Mouse (Mus musculus): ENCODE measurements around the gene Ankrd44. TPM values are rescaled to one million over a fixed set of nuclear protein-coding genes. Genes with fewer than 3 reads are reported as not detected.

The Ankrd44 gene
- total and polyA plus RNA-seq, 3 experiments, result 0.10 to 2.6 (median 1.5) TPM

GRCm38 (mm10) chr1:54924309-54924685 is 1.9 kb downstream of the Ankrd44 start:
- no peaks in the 10 kb centered on the region for H3K36me3 ChIP-seq (replicated peaks)
- H3K4me3 ChIP-seq (ENCODE audit: low read depth, low read length), result no peak overlapping the region
- H3K27me3 ChIP-seq (ENCODE audit: insufficient read depth, low read length), result peaks cover 16% of the 10 kb centered on the region
- peaks cover 2% of the 10 kb centered on the region; the same call in 1 of the 2 replicates for H3K4me1 ChIP-seq (ENCODE audit: insufficient read depth, low read depth, low read length)
- H3K9me3 ChIP-seq (replicated peaks), result peaks cover 9% of the 10 kb centered on the region
- DNase-seq (ENCODE audit: low spot score) (no peak), ATAC-seq (ENCODE audit: extremely low read depth, insufficient number of reproducible peaks, low FRiP score, poor library complexity, severe bottlenecking) (no peak)
- no peak for TF ChIP-seq TAL1 (conservative IDR thresholded peaks at IDR 0.05; ENCODE audit: low read depth, low read length)
- no peak for TF ChIP-seq GATA1 (IDR thresholded peaks at IDR 0.05; ENCODE audit: borderline replicate concordance, low read length)
- no peak for TF ChIP-seq GATA2 (IDR thresholded peaks at IDR 0.05; ENCODE audit: borderline replicate concordance, low read depth, low read length)
- no peak for TF ChIP-seq POLR2AphosphoS5 (IDR thresholded peaks at IDR 0.05; ENCODE audit: insufficient replicate concordance, low read depth, low read length)
- TF ChIP-seq CTCF (IDR thresholded peaks at IDR 0.05; ENCODE audit: low read depth, low read length), result no peak

- no peak overlapping the region for H3K4me3 ChIP-seq (ENCODE audit: low read depth, low read length)
- DNase-seq (ENCODE audit: low spot score) (no peak), ATAC-seq (ENCODE audit: extremely low read depth, insufficient number of reproducible peaks, low FRiP score, poor library complexity, severe bottlenecking) (no peak)
- H3K4me1 ChIP-seq (ENCODE audit: insufficient read depth, low read depth, low read length), result peaks cover 2% of the 10 kb centered on the region; the same call in 1 of the 2 replicates
- peaks cover 9% of the 10 kb centered on the region for H3K9me3 ChIP-seq (replicated peaks)
- H3K36me3 ChIP-seq (replicated peaks), result no peaks in the 10 kb centered on the region
- TF ChIP-seq GATA1 (IDR thresholded peaks at IDR 0.05; ENCODE audit: borderline replicate concordance, low read length), result no peak
- no peak for TF ChIP-seq GATA2 (IDR thresholded peaks at IDR 0.05; ENCODE audit: borderline replicate concordance, low read depth, low read length)
- no peak for TF ChIP-seq POLR2AphosphoS5 (IDR thresholded peaks at IDR 0.05; ENCODE audit: insufficient replicate concordance, low read depth, low read length)
- H3K27me3 ChIP-seq (ENCODE audit: insufficient read depth, low read length), result peaks cover 16% of the 10 kb centered on the region
Observed at GRCm38 (mm10) chr1:54923366-54924308, 2.5 kb downstream of the Ankrd44 start.

GRCm38 (mm10) chr1:54922707-54923106 is 3.5 kb downstream of the Ankrd44 start:
- H3K4me3 ChIP-seq (ENCODE audit: low read depth, low read length), result no peak overlapping the region
- DNase-seq (ENCODE audit: low spot score) (no peak), ATAC-seq (ENCODE audit: extremely low read depth, insufficient number of reproducible peaks, low FRiP score, poor library complexity, severe bottlenecking) (no peak)
- peaks cover 9% of the 10 kb centered on the region for H3K9me3 ChIP-seq (replicated peaks)
- peaks cover 16% of the 10 kb centered on the region for H3K27me3 ChIP-seq (ENCODE audit: insufficient read depth, low read length)
- H3K36me3 ChIP-seq (replicated peaks), result no peaks in the 10 kb centered on the region
- peaks cover 2% of the 10 kb centered on the region; the same call in 1 of the 2 replicates for H3K4me1 ChIP-seq (ENCODE audit: insufficient read depth, low read depth, low read length)
- TF ChIP-seq TAL1 (conservative IDR thresholded peaks at IDR 0.05; ENCODE audit: low read depth, low read length), result no peak
- TF ChIP-seq CTCF (IDR thresholded peaks at IDR 0.05; ENCODE audit: low read depth, low read length), result no peak
- no peak for TF ChIP-seq GATA2 (IDR thresholded peaks at IDR 0.05; ENCODE audit: borderline replicate concordance, low read depth, low read length)
- TF ChIP-seq POLR2AphosphoS5 (IDR thresholded peaks at IDR 0.05; ENCODE audit: insufficient replicate concordance, low read depth, low read length), result no peak

- no peak overlapping the region for H3K4me3 ChIP-seq (ENCODE audit: low read depth, low read length)
- peaks cover 19% of the 10 kb centered on the region for H3K27me3 ChIP-seq (ENCODE audit: insufficient read depth, low read length)
- peaks cover 2% of the 10 kb centered on the region; the same call in 1 of the 2 replicates for H3K4me1 ChIP-seq (ENCODE audit: insufficient read depth, low read depth, low read length)
- DNase-seq (ENCODE audit: low spot score) (no peak), ATAC-seq (ENCODE audit: extremely low read depth, insufficient number of reproducible peaks, low FRiP score, poor library complexity, severe bottlenecking) (no peak)
- TF ChIP-seq CTCF (IDR thresholded peaks at IDR 0.05; ENCODE audit: low read depth, low read length) (no peak), GATA2 (IDR thresholded peaks at IDR 0.05; ENCODE audit: borderline replicate concordance, low read depth, low read length) (no peak), POLR2AphosphoS5 (IDR thresholded peaks at IDR 0.05; ENCODE audit: insufficient replicate concordance, low read depth, low read length) (no peak), TAL1 (conservative IDR thresholded peaks at IDR 0.05; ENCODE audit: low read depth, low read length) (no peak), GATA1 (IDR thresholded peaks at IDR 0.05; ENCODE audit: borderline replicate concordance, low read length) (no peak)
- H3K9me3 ChIP-seq (replicated peaks), result peaks cover 9% of the 10 kb centered on the region
- no peaks in the 10 kb centered on the region for H3K36me3 ChIP-seq (replicated peaks)
Observed at GRCm38 (mm10) chr1:54922025-54922574, 4.1 kb downstream of the Ankrd44 start.

GRCm38 (mm10) chr1:54920132-54920531 is 6.1 kb downstream of the Ankrd44 start:
- H3K27me3 ChIP-seq (ENCODE audit: insufficient read depth, low read length), result peaks cover 19% of the 10 kb centered on the region
- ATAC-seq (ENCODE audit: extremely low read depth, insufficient number of reproducible peaks, low FRiP score, poor library complexity, severe bottlenecking) (no peak), DNase-seq (ENCODE audit: low spot score) (no peak)
- peaks cover 4% of the 10 kb centered on the region; the same call in 1 of the 2 replicates for H3K4me1 ChIP-seq (ENCODE audit: insufficient read depth, low read depth, low read length)
- H3K4me3 ChIP-seq (ENCODE audit: low read depth, low read length), result no peak overlapping the region
- TF ChIP-seq POLR2AphosphoS5 (IDR thresholded peaks at IDR 0.05; ENCODE audit: insufficient replicate concordance, low read depth, low read length), result no peak
- TF ChIP-seq TAL1 (conservative IDR thresholded peaks at IDR 0.05; ENCODE audit: low read depth, low read length), result no peak
- TF ChIP-seq GATA2 (IDR thresholded peaks at IDR 0.05; ENCODE audit: borderline replicate concordance, low read depth, low read length), result no peak
- TF ChIP-seq CTCF (IDR thresholded peaks at IDR 0.05; ENCODE audit: low read depth, low read length), result no peak
- no peak for TF ChIP-seq GATA1 (IDR thresholded peaks at IDR 0.05; ENCODE audit: borderline replicate concordance, low read length)
- H3K36me3 ChIP-seq (replicated peaks), result no peaks in the 10 kb centered on the region
- no peaks in the 10 kb centered on the region for H3K9me3 ChIP-seq (replicated peaks)

- H3K4me3 ChIP-seq (ENCODE audit: low read depth, low read length), result no peak overlapping the region
- H3K9me3 ChIP-seq (replicated peaks), result no peaks in the 10 kb centered on the region
- DNase-seq (ENCODE audit: low spot score) (no peak), ATAC-seq (ENCODE audit: extremely low read depth, insufficient number of reproducible peaks, low FRiP score, poor library complexity, severe bottlenecking) (no peak)
- H3K27me3 ChIP-seq (ENCODE audit: insufficient read depth, low read length), result peaks cover 26% of the 10 kb centered on the region
- no peaks in the 10 kb centered on the region for H3K36me3 ChIP-seq (replicated peaks)
- peaks cover 18% of the 10 kb centered on the region for H3K4me1 ChIP-seq (ENCODE audit: insufficient read depth, low read depth, low read length)
- TF ChIP-seq CTCF (IDR thresholded peaks at IDR 0.05; ENCODE audit: low read depth, low read length) (no peak), GATA2 (IDR thresholded peaks at IDR 0.05; ENCODE audit: borderline replicate concordance, low read depth, low read length) (no peak), TAL1 (conservative IDR thresholded peaks at IDR 0.05; ENCODE audit: low read depth, low read length) (no peak), POLR2AphosphoS5 (IDR thresholded peaks at IDR 0.05; ENCODE audit: insufficient replicate concordance, low read depth, low read length) (no peak), GATA1 (IDR thresholded peaks at IDR 0.05; ENCODE audit: borderline replicate concordance, low read length) (no peak)
Observed at GRCm38 (mm10) chr1:54916456-54916855, 9.7 kb downstream of the Ankrd44 start.

Data from G1E (cell line).